Mouse (Mus musculus) forebrain, embryonic 11.5 days (tissue): ENCODE data around the gene Snrpa1. TPM values are rescaled to one million over a fixed set of nuclear protein-coding genes. Genes with fewer than 3 reads are reported as not detected.

Experiments
- ATAC-seq: fragments of 200-750 bp; cut with Nextera tagmentation; replicated peaks from 2 replicates; pipeline ENCODE4 v1.8.0; 2017; ENCODE audit warnings: moderate TSS enrichment; ENCODE audit not compliant: low FRiP score
- DNase-seq: peaks from one replicate; pipeline ENCODE4 v3.0.0-alpha.2; 2017; ENCODE audit warnings: low spot score
- H3K27ac ChIP-seq: fragments of 300-500 bp; sonication (generic); 2 replicates; pipeline ENCODE4 v1.5.1; 2014; ENCODE audit warnings: low read depth, low read length
- H3K27me3 ChIP-seq: fragments of 300-500 bp; sonication (generic); 2 replicates; pipeline ENCODE4 v1.6.1; 2014; ENCODE audit warnings: mild to moderate bottlenecking, low read length, mixed read lengths; ENCODE audit not compliant: control insufficient read depth, insufficient read depth
- H3K36me3 ChIP-seq: fragments of 300-500 bp; sonication (generic); 2 replicates; pipeline ENCODE4 v1.6.1; 2014; ENCODE audit warnings: mild to moderate bottlenecking, low read length, moderate library complexity, mixed read lengths; ENCODE audit not compliant: control insufficient read depth, insufficient read depth
- H3K4me1 ChIP-seq: fragments of 300-500 bp; sonication (generic); replicated peaks from 2 replicates; pipeline ENCODE4 v1.6.1; 2014; ENCODE audit warnings: low read length, mixed read lengths; ENCODE audit not compliant: control insufficient read depth, insufficient read depth
- H3K4me2 ChIP-seq: fragments of 300-500 bp; sonication (generic); 2 replicates; pipeline ENCODE4 v1.6.1; 2014; ENCODE audit warnings: low read depth, mild to moderate bottlenecking, low read length, moderate library complexity, mixed read lengths; ENCODE audit not compliant: severe bottlenecking
- H3K4me3 ChIP-seq: fragments of 300-500 bp; sonication (generic); 2 replicates; pipeline ENCODE4 v1.5.1; 2014; ENCODE audit warnings: low read depth, low read length
- H3K9ac ChIP-seq: fragments of 300-500 bp; sonication (generic); 2 replicates; pipeline ENCODE4 v1.6.1; 2014; ENCODE audit warnings: low read length
- H3K9me3 ChIP-seq: fragments of 300-500 bp; sonication (generic); 2 replicates; pipeline ENCODE4 v1.6.1; 2016; ENCODE audit warnings: low read length, mixed read lengths; ENCODE audit not compliant: control insufficient read depth
- WGBS: fragments of 180-500 bp; shearing (Covaris S2); extraction: QIAGEN DNeasy Blood & Tissue Kit; methylation state at CpG from one replicate; pipeline ENCODE4 v1.1.7; 2014; 5-methylcytosine and 5-hydroxymethylcytosine counted together
- polyA plus RNA-seq: library from polyadenylated mRNA; unstranded; fragments of >200 nt; fragmentation: Nextera tagmentation; extraction: Ambion mirVana; gene quantifications from 2 replicates; pipeline ENCODE4 v1.2.1, GENCODE M21; 2014

The Snrpa1 gene
- polyA plus RNA-seq, 1 experiment from 2014 or later, result 250 TPM

DNA sequence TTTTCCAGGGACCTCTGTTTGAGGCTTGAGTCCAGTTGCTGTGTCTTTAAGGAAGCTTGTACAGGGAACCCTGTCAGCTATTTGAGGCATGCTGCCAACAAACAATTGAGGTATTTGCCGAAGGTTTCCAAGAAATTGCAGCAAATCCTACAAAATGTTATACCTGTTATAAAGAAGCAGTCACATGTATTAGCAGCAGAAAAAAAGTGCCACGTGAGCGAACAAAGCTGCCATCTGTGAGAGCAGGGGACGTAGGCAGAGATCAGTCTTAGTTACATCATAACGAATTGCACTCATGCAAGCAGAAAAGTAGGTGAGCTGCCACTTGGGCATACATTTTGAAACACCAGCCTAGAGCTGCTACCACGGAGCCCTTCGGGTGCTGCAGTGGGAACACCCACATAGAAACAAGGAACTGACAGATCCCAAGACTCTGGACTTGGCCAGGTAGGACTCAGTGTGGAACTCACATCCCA, 47.8 kb downstream of the Snrpa1 start:
- WGBS, result 77% methylated on average over 7 of the region's 7 CpGs
- no peak overlapping the region for H3K9ac ChIP-seq
- no peak overlapping the region for H3K27ac ChIP-seq
- DNase-seq (no peak), ATAC-seq (no peak)
- peaks cover 2% of the 10 kb centered on the region; the same call in 1 of the 2 replicates for H3K27me3 ChIP-seq
- no peaks in the 10 kb centered on the region for H3K9me3 ChIP-seq
- peaks cover 4% of the 10 kb centered on the region; the same call in 1 of the 2 replicates for H3K4me1 ChIP-seq
- H3K4me3 ChIP-seq, result no peak overlapping the region
- H3K4me2 ChIP-seq, result no peak overlapping the region
- no peaks in the 10 kb centered on the region for H3K36me3 ChIP-seq

DNA sequence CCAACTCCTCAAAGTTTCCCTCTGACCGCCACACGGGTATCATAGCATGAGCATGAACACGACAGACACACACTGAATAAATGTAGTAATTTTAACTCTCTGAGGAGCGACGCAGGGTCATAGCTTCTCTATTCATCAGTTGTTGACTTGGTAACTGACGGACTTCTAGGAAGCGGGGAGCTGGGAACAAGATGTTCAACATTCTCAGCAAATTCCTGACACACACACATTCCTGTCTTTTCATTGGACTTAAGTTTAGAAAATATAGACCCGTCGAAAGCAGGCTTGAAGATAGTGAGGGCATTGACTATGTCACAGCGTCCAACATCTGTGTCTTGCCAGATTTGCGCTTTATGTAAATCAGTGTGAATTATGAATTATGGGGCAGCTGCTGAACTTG, 48.4 kb downstream of the Snrpa1 start:
- H3K9me3 ChIP-seq, result no peaks in the 10 kb centered on the region
- 84% methylated on average over 11 of the region's 11 CpGs for WGBS
- H3K9ac ChIP-seq, result no peak overlapping the region
- H3K4me3 ChIP-seq, result no peak overlapping the region
- no peak overlapping the region for H3K4me2 ChIP-seq
- H3K36me3 ChIP-seq, result no peaks in the 10 kb centered on the region
- ATAC-seq (no peak), DNase-seq (no peak)
- H3K4me1 ChIP-seq, result peaks cover 4% of the 10 kb centered on the region; the same call in 1 of the 2 replicates
- no peak overlapping the region for H3K27ac ChIP-seq
- peaks cover 2% of the 10 kb centered on the region; the same call in 1 of the 2 replicates for H3K27me3 ChIP-seq

DNA sequence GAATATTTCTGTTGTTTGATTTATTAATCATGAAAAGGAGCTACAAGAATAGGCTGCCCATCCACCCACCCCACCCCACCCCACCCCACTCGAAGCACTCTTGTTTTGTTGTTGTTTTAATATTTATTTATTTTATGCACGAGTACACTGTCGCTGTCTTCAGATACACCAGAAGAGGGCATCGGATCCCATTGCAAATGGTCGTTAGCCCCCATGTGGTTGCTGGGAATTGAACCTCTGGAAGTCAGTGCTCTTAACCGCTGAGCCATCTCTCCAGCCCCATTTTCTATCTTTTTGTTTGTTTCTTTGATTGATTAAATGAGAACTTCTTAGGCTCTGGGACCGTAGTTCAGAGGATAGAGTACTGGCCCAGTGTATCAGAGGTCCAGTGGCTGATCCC, 49.1 kb downstream of the Snrpa1 start:
- no peak overlapping the region for H3K4me3 ChIP-seq
- no peak overlapping the region for H3K4me2 ChIP-seq
- peaks cover 4% of the 10 kb centered on the region; the same call in 1 of the 2 replicates for H3K4me1 ChIP-seq
- DNase-seq (peak; percentile 55), ATAC-seq (no peak)
- H3K27me3 ChIP-seq, result peaks cover 2% of the 10 kb centered on the region; the same call in 1 of the 2 replicates
- H3K9ac ChIP-seq, result no peak overlapping the region
- H3K27ac ChIP-seq, result no peak overlapping the region
- no peaks in the 10 kb centered on the region for H3K9me3 ChIP-seq
- H3K36me3 ChIP-seq, result no peaks in the 10 kb centered on the region
- 9% methylated on average over 7 of the region's 7 CpGs for WGBS

DNA sequence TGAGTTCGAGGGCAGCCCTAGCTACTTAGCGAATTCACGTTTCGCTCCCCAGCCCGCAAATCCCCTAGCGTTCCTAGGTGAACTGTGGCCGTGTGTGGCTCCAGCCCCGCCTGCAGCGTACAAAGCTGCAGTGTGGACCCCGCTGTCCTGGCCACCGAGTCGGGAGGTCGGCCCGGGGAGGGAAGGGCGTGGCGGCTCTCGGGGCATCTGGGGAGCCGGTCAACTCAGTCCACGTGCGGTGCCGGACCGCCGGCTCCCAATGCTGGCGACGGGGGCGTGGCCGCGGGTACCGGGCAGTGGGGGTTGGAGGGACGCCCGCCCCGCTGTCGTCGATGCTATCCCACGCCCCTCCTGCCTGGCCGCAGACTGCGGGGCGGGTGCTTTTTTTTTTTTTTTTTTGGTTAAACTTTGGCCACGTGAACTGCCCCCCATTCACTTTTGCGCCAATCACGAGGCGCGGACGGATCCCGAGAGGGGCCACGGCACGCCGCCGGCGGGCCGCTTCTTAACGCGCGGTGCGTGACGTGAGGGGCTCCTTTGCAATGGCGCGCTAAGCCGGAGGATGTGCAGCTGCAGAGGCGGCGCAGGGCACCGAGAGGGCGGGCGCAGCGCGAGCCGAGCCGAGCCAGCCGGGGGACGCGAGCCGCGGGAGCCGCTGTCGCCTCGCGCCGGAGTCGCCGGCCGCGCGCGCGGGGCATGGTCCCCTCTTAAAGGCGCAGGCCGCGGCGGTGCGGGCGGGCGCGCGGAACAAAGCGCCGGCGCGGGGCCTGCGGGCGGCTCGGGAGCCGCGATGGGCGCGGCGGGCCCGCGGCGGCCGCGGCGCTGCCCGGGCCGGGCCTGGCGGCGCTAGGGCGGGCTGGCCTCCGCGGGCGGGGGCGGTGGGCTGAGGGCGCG, 50.4 kb downstream of the Snrpa1 start, which contains the start of gene Chsy1:
TSS of gene Chsy1 (plus strand) at position 555 of the 894 bp plus-strand sequence.
- Histone ChIP-seq H3K9me3 (no peaks in the 10 kb centered on the region), H3K4me1 (peaks cover 5% of the 10 kb centered on the region; the same call in 1 of the 2 replicates), H3K36me3 (no peaks in the 10 kb centered on the region), H3K27me3 (peaks cover 2% of the 10 kb centered on the region; the same call in 1 of the 2 replicates), H3K4me3 (peak within 1 kb of the TSS; percentile 90), H3K4me2 (peak within 1 kb of the TSS; percentile 84), H3K9ac (peak within 1 kb of the TSS; percentile 94), H3K27ac (peak within 1 kb of the TSS; percentile 89)
- ATAC-seq (peak; percentile 81), DNase-seq (peak; percentile 96)
- under 1% methylated on average over 74 of the region's 123 CpGs for WGBS

DNA sequence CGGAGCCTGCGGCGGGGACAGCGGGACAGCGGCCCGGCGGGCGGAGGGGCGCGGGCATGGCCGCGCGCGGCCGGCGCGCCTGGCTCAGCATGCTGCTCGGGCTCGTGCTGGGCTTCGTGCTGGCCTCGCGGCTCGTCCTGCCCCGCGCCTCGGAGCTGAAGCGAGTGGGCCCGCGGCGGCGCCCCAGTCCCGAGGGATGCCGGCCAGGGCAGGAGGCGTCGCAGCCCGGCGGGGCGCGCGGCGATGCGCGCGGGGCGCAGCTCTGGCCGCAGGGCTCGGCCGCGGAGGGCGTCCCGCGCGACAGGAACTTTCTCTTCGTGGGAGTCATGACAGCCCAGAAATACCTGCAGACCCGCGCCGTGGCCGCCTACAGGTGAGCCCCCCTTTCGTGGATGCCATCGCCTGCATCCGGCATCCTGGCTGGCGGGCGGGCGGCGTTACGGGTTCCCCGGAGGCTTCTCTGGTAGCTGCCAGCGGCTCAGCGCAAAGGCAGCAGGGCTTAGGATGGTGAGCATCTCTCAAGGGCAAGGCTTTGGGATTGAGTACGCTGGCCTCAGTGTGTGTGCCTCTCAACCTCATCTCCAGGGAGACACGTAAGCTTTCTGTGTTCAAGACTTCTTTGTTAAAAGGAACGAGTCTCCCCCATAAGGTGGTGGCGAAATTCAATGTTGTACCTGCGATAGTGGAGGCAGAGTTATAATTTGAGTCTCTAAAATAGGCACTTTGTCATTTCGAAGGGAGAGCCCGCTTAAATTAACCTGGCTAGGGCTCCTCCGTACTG, 51.2 kb downstream of the Snrpa1 start:
- DNase-seq, result peak; percentile 79
- peak overlapping the region; percentile 84 for H3K4me2 ChIP-seq
- peak overlapping the region; percentile 90 for H3K4me3 ChIP-seq
- H3K27me3 ChIP-seq, result peaks cover 2% of the 10 kb centered on the region; the same call in 1 of the 2 replicates
- no peaks in the 10 kb centered on the region for H3K36me3 ChIP-seq
- H3K9me3 ChIP-seq, result no peaks in the 10 kb centered on the region
- H3K9ac ChIP-seq, result peak overlapping the region; percentile 94
- WGBS, result under 1% methylated on average over 60 of the region's 77 CpGs
- peak overlapping the region; percentile 89 for H3K27ac ChIP-seq
- H3K4me1 ChIP-seq, result peaks cover 5% of the 10 kb centered on the region; the same call in 1 of the 2 replicates
- ATAC-seq, result peak; percentile 53

DNA sequence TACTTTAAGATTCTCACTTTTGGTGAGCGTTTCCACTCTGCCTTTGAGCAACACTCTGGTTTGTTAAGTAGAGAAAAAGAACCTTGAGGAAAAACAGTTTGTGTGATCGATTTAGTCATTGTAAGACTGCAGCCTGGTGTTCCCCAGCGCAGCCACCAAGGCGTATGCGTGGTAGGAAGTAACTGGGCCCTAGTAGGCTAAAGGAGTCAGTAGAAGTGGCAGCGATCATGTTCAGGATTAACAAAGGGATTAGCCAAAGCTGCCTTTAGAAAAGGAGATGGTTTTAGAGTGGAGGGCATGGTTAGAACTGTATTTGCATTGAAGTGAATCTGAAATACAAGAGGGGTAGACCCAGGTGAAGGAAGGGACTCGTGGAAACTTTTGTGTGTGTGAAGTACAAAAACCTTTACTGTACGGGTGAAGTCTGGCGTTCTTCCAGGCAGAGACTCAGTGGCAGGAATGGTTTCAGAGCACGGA, 51.9 kb downstream of the Snrpa1 start:
- no peak overlapping the region for H3K27ac ChIP-seq
- H3K4me3 ChIP-seq, result peak overlapping the region; percentile 90
- peak overlapping the region; percentile 94 for H3K9ac ChIP-seq
- no peak for ATAC-seq
- WGBS, result 2% methylated on average over 10 of the region's 10 CpGs
- H3K4me1 ChIP-seq, result peaks cover 5% of the 10 kb centered on the region; the same call in 1 of the 2 replicates
- peaks cover 2% of the 10 kb centered on the region; the same call in 1 of the 2 replicates for H3K27me3 ChIP-seq
- peak overlapping the region; percentile 84 for H3K4me2 ChIP-seq
- H3K9me3 ChIP-seq, result no peaks in the 10 kb centered on the region
- no peak for DNase-seq
- H3K36me3 ChIP-seq, result no peaks in the 10 kb centered on the region

DNA sequence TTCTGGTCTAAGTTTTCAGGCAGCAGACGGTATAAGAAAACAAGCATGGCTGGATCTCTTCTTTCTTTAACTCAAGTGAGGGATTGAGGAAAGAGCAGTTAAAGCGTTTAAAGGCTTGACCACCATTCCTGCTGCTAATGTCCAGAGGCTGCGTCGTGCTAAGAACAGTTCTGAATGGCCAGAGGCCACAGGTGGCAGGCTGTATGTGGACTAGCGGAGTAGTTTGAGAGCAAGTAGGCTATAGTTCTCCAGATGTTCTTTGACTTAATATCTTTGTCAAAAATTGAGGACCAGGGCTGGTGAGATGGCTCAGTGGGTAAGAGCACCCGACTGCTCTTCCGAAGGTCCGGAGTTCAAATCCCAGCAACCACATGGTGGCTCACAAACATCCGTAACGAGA, 52.4 kb downstream of the Snrpa1 start:
- H3K4me1 ChIP-seq, result peaks cover 5% of the 10 kb centered on the region; the same call in 1 of the 2 replicates
- H3K27me3 ChIP-seq, result peaks cover 2% of the 10 kb centered on the region; the same call in 1 of the 2 replicates
- WGBS, result 60% methylated on average over 10 of the region's 10 CpGs
- no peaks in the 10 kb centered on the region for H3K36me3 ChIP-seq
- peak overlapping the region; percentile 90 for H3K4me3 ChIP-seq
- peak overlapping the region; percentile 84 for H3K4me2 ChIP-seq
- no peaks in the 10 kb centered on the region for H3K9me3 ChIP-seq
- ATAC-seq, result no peak
- H3K9ac ChIP-seq, result peak overlapping the region; percentile 94
- DNase-seq, result no peak
- H3K27ac ChIP-seq, result no peak overlapping the region

DNA sequence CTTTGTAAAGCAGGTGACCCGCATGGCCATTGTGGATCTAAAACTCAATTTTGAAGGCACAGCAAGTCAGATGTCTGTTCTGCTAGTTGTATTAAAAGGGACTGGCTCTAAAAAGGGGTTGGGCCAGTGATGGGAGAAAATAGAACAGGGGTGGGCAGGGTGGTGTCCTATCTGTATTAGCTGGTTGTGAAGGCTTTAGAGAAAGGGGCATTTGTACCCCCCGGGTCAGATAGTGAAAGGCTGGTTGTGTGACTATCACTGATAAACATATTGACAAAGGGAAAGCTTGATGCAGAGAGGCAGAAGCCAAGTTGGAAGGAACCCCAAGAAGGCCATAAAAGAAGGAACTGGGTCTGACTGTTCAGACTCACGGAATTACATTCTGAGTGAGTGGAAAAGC, 54.8 kb downstream of the Snrpa1 start:
- no peak overlapping the region for H3K9ac ChIP-seq
- no peak overlapping the region for H3K4me3 ChIP-seq
- no peak for ATAC-seq
- WGBS, result 91% methylated on average over 3 of the region's 3 CpGs
- H3K4me2 ChIP-seq, result no peak overlapping the region
- H3K27me3 ChIP-seq, result no peaks in the 10 kb centered on the region
- DNase-seq, result no peak
- H3K9me3 ChIP-seq, result no peaks in the 10 kb centered on the region
- H3K27ac ChIP-seq, result no peak overlapping the region
- no peaks in the 10 kb centered on the region for H3K36me3 ChIP-seq
- peaks cover 5% of the 10 kb centered on the region; the same call in 1 of the 2 replicates for H3K4me1 ChIP-seq
